Mouse (Mus musculus) spleen, postnatal 0 days (tissue): Measurements from ENCODE around the gene Hand1. TPM values are rescaled to one million over a fixed set of nuclear protein-coding genes. Genes with fewer than 3 reads are reported as not detected.

Experiments used
- polyA plus RNA-seq: library from polyadenylated mRNA; unstranded; fragments of >200 nt; fragmentation: Nextera tagmentation; extraction: Ambion mirVana; gene quantifications from 2 replicates; pipeline ENCODE4 v1.2.1, GENCODE M21; 2015

The Hand1 gene
- polyA plus RNA-seq: not detected in 2 replicates

DNA sequence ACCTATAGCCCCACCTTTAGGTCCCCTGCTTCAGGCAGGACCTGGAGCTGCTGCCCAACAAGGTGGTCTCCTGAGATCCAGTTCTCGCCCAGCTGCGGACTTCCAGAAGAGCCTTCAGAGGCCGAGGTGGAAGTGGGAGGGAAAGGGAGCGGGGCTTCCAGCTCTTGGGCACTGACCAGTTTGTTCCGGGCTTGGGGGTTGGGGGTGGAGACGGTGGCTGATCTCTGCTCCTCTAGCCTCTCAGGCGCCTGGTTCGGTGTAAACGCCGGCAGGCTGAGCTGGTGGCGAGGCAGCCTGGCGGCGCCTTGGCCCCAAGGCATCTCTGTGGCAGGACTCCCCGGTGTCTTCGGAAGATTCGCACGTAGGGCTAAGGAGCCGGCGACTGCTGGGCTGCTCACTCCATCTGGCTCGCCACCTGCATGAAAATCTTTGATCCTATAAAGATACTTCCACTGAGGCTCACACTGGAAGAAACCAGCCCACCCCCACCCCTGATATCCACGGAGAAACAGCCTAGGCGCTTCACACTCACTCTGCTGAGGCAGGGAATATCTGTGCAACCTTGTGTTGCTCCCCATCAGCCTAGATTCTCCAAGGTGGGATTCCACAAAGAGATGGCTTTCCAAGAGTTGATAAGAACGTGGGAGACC, at the start of gene Hand1:
TSS of gene Hand1 (minus strand) at position 267 of the 650 bp plus-strand sequence.

DNA sequence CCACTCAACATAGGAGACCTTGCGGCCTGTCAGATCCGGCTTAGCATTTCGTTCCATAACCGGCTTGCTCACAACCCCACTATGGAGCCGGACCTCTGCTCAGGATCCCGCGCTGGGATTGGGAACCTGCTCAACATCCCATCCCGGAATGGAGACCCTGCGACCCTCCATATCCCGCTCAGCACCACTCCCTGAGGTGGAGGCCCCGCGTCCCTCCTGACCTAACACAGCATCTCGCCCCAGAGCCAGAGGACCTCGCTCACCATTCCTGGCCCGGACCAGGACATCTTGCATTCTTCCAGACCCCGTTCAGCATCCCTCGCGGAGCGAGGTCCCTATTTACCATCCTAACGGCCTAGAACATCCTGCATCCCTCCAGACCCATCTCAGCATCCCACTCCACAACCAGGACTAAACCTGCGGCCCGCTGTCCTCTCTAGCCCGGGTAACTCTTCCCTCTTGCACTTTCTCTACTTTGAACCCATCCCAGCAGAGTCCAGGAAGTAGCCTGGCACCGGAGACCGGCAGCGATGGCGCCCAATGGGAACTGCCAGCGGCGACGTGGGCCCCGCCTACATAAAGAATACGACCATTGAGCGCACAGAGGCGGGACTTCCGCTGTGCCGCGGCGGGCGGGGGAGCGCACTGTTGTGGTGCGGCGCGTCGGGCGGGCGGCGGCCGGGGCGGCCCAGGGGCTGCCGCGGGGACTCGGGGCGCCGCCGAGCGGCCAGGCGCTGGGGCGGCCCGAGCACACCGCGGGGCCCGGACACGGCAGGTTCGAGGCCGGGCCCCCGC, 31.4 kb downstream of the Hand1 start, which contains the start of gene Sap30l:
TSS of gene Sap30l (plus strand) at position 667 of the 795 bp plus-strand sequence.

Other genes with a start within 250 kb of the Hand1 start
- 14.3 and 16.9 TPM in 2 replicates for gene Galnt10, start 187.4 kb downstream of the Hand1 start, polyA plus RNA-seq
- 7.8 and 8.8 TPM in 2 replicates for gene Sap30l, start 31.2 kb downstream of the Hand1 start, polyA plus RNA-seq
- 16.0 and 16.4 TPM in 2 replicates for gene Larp1, start 176.2 kb upstream of the Hand1 start, polyA plus RNA-seq